Mouse (Mus musculus) embryonic facial prominence, embryonic 13.5 days (tissue): Measurements from ENCODE around the gene Pdzrn3. TPM values are rescaled to one million over a fixed set of nuclear protein-coding genes. Genes with fewer than 3 reads are reported as not detected.

Source experiments
- ATAC-seq: fragments of 200-750 bp; cut with Nextera tagmentation; 2 replicates; pipeline ENCODE4 v1.8.0; 2017; ENCODE audit warnings: low read depth; ENCODE audit not compliant: insufficient number of reproducible peaks, insufficient read depth, low FRiP score, low TSS enrichment
- H3K27ac ChIP-seq: fragments of 300-500 bp; sonication (generic); 2 replicates; pipeline ENCODE4 v1.5.1; 2015; ENCODE audit warnings: moderate library complexity, mild to moderate bottlenecking, inconsistent platforms
- H3K27me3 ChIP-seq: fragments of 300-500 bp; sonication (generic); 2 replicates; pipeline ENCODE4 v1.6.1; 2015; ENCODE audit warnings: mild to moderate bottlenecking, inconsistent platforms
- H3K36me3 ChIP-seq: fragments of 300-500 bp; sonication (generic); 2 replicates; pipeline ENCODE4 v1.6.1; 2015; ENCODE audit warnings: mild to moderate bottlenecking, inconsistent platforms
- H3K4me1 ChIP-seq: fragments of 300-500 bp; sonication (generic); 2 replicates; pipeline ENCODE4 v1.6.1; 2015; ENCODE audit warnings: inconsistent platforms
- H3K4me2 ChIP-seq: fragments of 300-500 bp; sonication (generic); 2 replicates; pipeline ENCODE4 v1.6.1; 2015; ENCODE audit warnings: moderate library complexity, mild to moderate bottlenecking, inconsistent platforms
- H3K4me3 ChIP-seq: fragments of 300-500 bp; sonication (generic); 2 replicates; pipeline ENCODE4 v1.5.1; 2015; ENCODE audit warnings: mild to moderate bottlenecking, inconsistent platforms
- H3K9ac ChIP-seq: fragments of 300-500 bp; sonication (generic); 2 replicates; pipeline ENCODE4 v1.6.1; 2015; ENCODE audit warnings: mild to moderate bottlenecking, inconsistent platforms
- H3K9me3 ChIP-seq: fragments of 300-500 bp; sonication (generic); 2 replicates; pipeline ENCODE4 v1.6.1; 2016; ENCODE audit warnings: inconsistent platforms
- WGBS: fragments of 180-500 bp; shearing (Covaris S2); methylation state at CpG from one replicate; pipeline ENCODE4 v1.1.7; 2015; ENCODE audit warnings: mixed read lengths; 5-methylcytosine and 5-hydroxymethylcytosine counted together
- polyA plus RNA-seq: library from polyadenylated mRNA; unstranded; fragments of >200 nt; fragmentation: Nextera tagmentation; extraction: Ambion mirVana; gene quantifications from 2 replicates; pipeline ENCODE4 v1.2.1, GENCODE M21; 2015

The Pdzrn3 gene
- polyA plus RNA-seq, 1 experiment from 2014 or later, result 15.0 TPM

DNA sequence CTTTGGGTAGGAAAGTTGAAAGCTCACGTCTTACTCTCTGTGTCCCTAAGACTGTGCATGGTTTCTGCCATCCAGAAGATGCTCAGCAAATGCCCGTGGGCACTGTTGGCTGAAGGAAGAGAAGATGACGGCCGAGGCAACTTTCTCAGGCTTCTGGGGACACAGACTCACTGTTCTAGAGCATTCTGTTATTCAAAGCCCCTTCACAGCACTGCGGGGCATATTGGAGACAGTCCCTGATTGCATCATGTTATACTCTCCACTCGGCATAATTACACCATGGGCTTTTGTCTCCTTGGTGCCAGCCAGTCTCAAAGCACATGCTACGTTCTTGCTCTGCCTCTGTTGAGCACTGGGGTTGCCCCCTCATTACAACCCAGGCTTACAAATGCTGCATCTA is 7.8 kb upstream of the Pdzrn3 start:
- Histone ChIP-seq H3K27me3 (no peaks in the 10 kb centered on the region), H3K4me2 (no peak overlapping the region), H3K4me3 (no peak overlapping the region), H3K9ac (no peak overlapping the region), H3K27ac (no peak overlapping the region), H3K36me3 (no peaks in the 10 kb centered on the region), H3K9me3 (no peaks in the 10 kb centered on the region), H3K4me1 (peaks cover 6% of the 10 kb centered on the region)
- no peak for ATAC-seq
- 58% methylated on average over 7 of the region's 7 CpGs for WGBS

DNA sequence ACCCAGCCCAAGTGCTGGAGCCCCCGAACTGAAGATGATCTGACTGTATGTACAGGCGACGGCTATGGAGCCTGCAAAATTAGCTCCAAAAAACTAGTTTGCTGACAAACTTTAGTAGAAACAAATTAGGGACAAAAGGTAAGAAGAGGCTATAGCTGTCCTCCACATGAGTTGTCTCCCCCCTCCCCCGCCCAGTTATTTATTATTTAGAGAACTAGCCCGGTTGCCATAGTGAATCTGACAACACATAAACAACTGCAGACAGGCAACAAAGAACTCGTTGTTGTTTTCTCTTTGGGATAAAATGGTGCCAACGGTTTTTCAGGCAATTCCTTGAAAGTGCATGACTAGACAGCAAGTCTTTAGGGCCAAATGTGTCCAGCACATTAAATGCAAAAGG is 7.3 kb upstream of the Pdzrn3 start:
- 75% methylated on average over 7 of the region's 7 CpGs for WGBS

DNA sequence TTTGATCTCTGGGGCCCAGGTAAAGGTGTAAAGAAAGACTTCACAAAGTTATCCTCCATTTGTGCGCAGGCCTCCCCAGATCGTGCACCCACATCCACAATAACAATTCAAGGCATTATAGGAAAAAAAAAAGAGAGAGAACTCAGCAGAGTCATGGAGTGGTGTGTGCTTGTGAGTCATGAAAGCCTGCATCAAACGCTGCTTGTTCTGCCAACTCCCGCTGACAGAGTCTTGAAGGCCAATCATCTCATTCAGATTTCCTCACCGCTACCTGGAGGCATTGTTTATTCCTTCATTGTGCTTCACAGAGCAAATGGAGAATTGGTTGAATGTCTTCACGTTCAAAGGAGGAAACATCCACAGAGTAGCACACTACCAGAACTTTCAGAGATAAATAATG is 6.8 kb upstream of the Pdzrn3 start:
- no peaks in the 10 kb centered on the region for H3K9me3 ChIP-seq
- no peak overlapping the region for H3K9ac ChIP-seq
- peaks cover 7% of the 10 kb centered on the region for H3K4me1 ChIP-seq
- 80% methylated on average over 6 of the region's 6 CpGs for WGBS
- no peak overlapping the region for H3K4me2 ChIP-seq
- H3K27me3 ChIP-seq, result no peaks in the 10 kb centered on the region
- H3K36me3 ChIP-seq, result no peaks in the 10 kb centered on the region
- H3K4me3 ChIP-seq, result no peak overlapping the region
- H3K27ac ChIP-seq, result no peak overlapping the region
- no peak for ATAC-seq

More for the DNA sequence above, 7.3 kb upstream of the Pdzrn3 start:
- Histone ChIP-seq H3K9ac (no peak overlapping the region), H3K36me3 (no peaks in the 10 kb centered on the region), H3K4me1 (peaks cover 6% of the 10 kb centered on the region), H3K4me2 (no peak overlapping the region), H3K9me3 (no peaks in the 10 kb centered on the region), H3K27me3 (no peaks in the 10 kb centered on the region), H3K4me3 (no peak overlapping the region), H3K27ac (no peak overlapping the region)
- ATAC-seq, result no peak

DNA sequence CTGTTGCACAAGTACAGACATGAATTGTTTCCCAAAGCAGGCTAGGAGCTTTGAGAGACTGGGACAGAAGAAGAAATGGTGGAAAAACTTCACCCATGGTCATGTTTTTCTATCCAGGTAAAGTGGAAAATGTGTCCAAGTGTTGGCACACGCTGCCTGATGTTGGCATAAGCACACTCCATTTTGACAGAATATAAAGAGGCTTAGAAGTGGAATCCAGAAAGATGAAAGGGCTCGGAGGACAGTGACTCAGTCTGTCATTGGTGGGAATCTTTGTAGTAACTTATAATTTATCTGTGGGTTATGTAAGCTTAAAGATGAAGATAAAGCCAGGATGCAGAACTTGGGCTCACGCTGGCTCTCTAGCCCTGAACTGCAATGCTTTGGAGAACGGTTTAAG is 5.2 kb upstream of the Pdzrn3 start:
- no peak overlapping the region for H3K4me2 ChIP-seq
- no peaks in the 10 kb centered on the region for H3K27me3 ChIP-seq
- no peaks in the 10 kb centered on the region for H3K36me3 ChIP-seq
- no peak overlapping the region for H3K9ac ChIP-seq
- no peaks in the 10 kb centered on the region for H3K9me3 ChIP-seq
- H3K4me1 ChIP-seq, result peaks cover 14% of the 10 kb centered on the region
- WGBS, result 80% methylated on average over 4 of the region's 4 CpGs
- no peak overlapping the region for H3K27ac ChIP-seq
- no peak for ATAC-seq
- no peak overlapping the region for H3K4me3 ChIP-seq

DNA sequence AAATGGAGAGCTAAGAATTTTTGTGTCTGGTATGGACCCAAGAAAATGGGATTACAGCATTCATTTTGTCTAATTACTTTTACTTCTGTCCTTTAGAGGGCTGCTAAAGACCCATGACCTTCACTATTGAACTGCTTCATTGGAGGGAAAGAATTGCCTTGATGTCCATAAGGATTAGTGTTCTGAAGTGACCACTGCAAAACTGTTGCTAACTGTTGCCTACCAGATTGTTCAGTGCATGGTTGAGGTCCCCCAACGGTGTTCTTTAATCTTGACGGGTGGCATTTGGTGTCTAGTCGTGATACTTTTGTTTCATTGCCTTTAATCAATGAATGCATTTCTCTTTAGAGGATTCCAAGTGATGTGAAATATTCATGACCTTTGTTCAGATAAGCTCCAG is 1.8 kb upstream of the Pdzrn3 start:
- Histone ChIP-seq H3K27me3 (no peaks in the 10 kb centered on the region), H3K9ac (no peak overlapping the region), H3K36me3 (no peaks in the 10 kb centered on the region), H3K4me2 (no peak overlapping the region), H3K4me1 (peaks cover 22% of the 10 kb centered on the region), H3K4me3 (no peak overlapping the region), H3K27ac (no peak overlapping the region), H3K9me3 (no peaks in the 10 kb centered on the region)
- WGBS, result 60% methylated on average over 3 of the region's 3 CpGs
- ATAC-seq, result no peak

DNA sequence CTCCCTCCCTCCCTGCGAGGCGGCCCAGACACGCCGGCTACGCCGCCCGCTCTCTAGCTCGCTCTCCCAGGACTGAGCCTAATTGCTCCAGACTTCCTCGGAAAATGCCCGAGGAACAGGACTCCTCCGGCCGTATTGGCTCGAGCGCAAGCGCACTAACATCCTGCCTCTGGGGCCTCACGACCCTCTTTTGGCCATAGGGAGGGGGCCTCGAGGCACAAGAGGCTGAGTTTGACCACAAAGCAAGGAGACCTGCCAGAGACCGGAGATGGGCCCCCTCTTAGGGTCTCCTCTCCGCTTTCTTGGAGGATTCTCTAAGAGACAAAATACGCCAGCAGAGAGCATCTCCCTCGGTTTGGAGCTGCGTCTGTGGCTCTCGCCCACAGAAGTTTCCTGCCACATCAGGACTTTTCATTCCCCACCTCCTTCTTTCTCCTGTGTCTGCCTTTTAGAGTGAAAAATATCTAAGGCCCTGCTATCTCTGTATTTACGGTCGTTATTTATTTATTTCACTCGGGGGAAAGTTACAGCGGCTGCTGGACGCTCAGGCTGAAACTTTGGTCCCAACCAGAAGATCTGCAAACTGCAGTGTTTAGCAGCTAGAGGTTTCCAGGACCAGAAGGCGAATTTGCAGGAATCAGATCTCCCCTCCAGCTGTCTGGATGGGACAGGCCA is 375 bp upstream of the Pdzrn3 start:
- peak overlapping the region; percentile 91 for H3K9ac ChIP-seq
- ATAC-seq, result peak; percentile 92
- under 1% methylated on average over 29 of the region's 29 CpGs for WGBS
- peak overlapping the region; percentile 78 for H3K4me3 ChIP-seq
- H3K4me1 ChIP-seq, result peaks cover 37% of the 10 kb centered on the region
- H3K36me3 ChIP-seq, result peaks cover 4% of the 10 kb centered on the region
- H3K9me3 ChIP-seq, result no peaks in the 10 kb centered on the region
- H3K27ac ChIP-seq, result peak overlapping the region; percentile 97
- no peaks in the 10 kb centered on the region for H3K27me3 ChIP-seq
- H3K4me2 ChIP-seq, result peak overlapping the region; percentile 87

DNA sequence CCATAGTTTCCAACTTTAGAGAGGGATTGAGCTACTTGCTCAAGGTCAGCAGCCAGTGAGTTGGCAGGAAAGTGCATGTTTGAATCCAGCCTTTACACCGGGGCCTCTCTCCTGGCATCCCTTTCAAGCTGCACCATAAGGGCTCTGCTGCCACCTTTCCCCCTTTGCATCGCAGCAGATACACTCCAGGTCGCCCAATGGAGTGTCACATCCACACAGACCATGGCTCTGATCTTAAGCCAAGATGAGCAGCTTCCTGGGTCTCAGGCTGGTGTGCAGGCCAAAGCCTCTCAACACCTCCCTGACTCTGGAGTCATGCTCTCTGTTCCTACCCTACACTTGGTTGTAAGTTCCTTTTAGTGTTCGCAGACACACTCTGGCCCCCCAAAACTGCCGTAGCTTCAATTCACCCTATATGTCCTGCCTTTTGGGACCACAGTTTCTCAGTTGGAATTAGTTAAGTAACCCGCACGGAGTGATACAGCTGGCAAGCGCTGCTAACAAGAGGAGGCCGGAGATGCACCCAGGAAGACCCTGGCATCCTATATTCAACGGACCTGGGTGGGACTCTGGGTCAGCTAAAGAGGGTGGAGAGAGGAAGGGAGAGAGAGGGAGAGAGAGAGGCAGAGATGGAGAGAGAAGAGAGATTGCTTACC is 1.1 kb downstream of the Pdzrn3 start:
- Histone ChIP-seq H3K9me3 (no peaks in the 10 kb centered on the region), H3K36me3 (peaks cover 10% of the 10 kb centered on the region), H3K27ac (peak overlapping the region; percentile 97), H3K4me3 (peak overlapping the region; percentile 78), H3K4me1 (peaks cover 47% of the 10 kb centered on the region), H3K4me2 (peak overlapping the region; percentile 87), H3K27me3 (no peaks in the 10 kb centered on the region), H3K9ac (peak overlapping the region; percentile 91)
- 4% methylated on average over 10 of the region's 10 CpGs for WGBS
- no peak for ATAC-seq

DNA sequence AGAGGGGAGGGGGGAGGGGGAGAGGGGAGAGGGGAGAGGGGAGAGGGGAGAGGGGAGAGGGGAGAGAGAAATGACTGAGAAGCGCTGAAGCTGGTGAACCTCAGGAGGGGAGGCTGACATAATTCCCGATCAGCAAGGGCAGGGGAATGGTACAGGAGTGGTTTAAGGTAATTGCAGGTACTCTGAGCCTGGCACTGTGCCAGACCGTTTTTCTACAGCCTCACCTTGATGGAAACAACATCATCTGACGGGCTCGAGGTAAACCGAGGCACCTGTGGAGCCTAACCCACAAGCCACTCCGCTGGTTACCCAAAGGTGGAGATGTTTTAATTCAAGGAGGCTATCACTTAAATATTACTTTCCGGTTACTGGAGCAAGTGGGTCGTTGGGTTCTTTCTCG is 1.6 kb downstream of the Pdzrn3 start:
- H3K4me1 ChIP-seq, result peaks cover 51% of the 10 kb centered on the region

DNA sequence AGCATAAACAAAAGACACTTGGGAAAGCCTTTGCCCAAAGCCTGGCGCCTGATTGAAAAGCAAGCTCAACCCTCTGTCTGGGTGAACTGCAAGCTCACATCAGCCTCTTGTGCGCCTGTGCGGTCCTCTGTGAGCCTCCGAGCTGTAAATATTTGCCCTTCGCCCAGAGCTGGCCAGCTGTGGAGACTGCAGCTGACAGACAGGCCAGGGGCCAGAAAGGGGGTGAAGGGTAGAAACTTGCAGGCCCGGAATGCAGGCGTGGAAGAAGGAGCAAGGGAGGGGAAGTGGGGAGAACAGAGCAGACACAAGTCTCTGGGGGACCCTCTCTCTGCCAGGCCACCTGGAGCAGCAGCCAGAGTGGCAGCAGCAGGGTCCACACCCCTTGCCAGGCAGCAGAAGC is 3.0 kb downstream of the Pdzrn3 start:
- Histone ChIP-seq H3K9ac (peak overlapping the region; percentile 69), H3K4me1 (peaks cover 58% of the 10 kb centered on the region), H3K27me3 (no peaks in the 10 kb centered on the region), H3K27ac (peak overlapping the region; percentile 83), H3K4me3 (peak overlapping the region; percentile 78), H3K9me3 (no peaks in the 10 kb centered on the region), H3K36me3 (peaks cover 10% of the 10 kb centered on the region), H3K4me2 (peak overlapping the region; percentile 87)
- 1% methylated on average over 7 of the region's 7 CpGs for WGBS
- ATAC-seq, result no peak

More for the DNA sequence above, 1.6 kb downstream of the Pdzrn3 start:
- ATAC-seq, result no peak
- WGBS, result 19% methylated on average over 10 of the region's 10 CpGs
- Histone ChIP-seq H3K27ac (peak overlapping the region; percentile 97), H3K9me3 (no peaks in the 10 kb centered on the region), H3K36me3 (peaks cover 10% of the 10 kb centered on the region), H3K4me3 (peak overlapping the region; percentile 78), H3K9ac (peak overlapping the region; percentile 91), H3K27me3 (no peaks in the 10 kb centered on the region), H3K4me2 (peak overlapping the region; percentile 87)

DNA sequence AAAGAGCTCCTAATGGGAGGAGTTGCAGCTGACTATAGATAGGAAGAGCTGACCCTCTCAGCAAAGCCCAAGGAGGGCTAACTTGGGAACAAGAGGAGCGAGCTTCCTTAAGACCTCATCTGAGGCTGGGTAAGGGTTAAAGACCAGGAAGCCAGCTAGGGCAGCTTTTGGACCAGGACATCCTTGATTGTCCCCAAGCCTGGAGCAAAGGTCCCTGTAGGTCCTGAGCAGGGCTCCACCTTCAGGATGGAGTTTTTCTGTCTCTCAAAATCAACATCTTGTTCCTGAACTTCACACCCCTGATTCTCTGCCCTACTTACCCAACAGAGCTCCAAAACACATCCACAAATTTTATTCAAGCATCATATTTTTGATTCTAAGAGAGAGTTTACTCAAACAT is 3.5 kb downstream of the Pdzrn3 start:
- H3K4me1 ChIP-seq, result peaks cover 57% of the 10 kb centered on the region
- WGBS, result 47% methylated on average over 1 of the region's 1 CpGs
- no peak for ATAC-seq

DNA sequence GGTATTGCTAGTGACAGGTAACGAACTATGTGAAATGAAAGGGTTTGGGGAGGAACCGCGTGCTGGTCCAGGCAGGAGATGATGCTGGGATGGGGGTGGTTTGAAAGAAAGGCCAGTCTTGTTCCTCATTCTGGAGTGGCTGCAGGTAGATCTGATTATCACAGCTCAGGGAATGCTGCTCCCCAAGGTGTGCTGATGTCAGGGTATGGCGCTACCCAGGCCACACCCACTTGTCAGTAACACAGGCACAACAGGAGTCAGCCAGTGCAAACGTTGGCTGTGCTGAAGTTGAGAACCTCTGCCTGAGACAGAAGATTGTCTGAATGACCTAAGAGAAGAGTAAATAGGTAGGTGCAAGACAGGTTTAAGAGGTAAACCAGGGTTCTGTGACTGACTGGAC is 4.7 kb downstream of the Pdzrn3 start:
- Histone ChIP-seq H3K9ac (no peak overlapping the region), H3K9me3 (no peaks in the 10 kb centered on the region), H3K4me1 (peaks cover 65% of the 10 kb centered on the region), H3K4me2 (peak overlapping the region; percentile 87; the same call in 1 of the 2 replicates), H3K36me3 (peaks cover 10% of the 10 kb centered on the region), H3K4me3 (no peak overlapping the region), H3K27ac (no peak overlapping the region), H3K27me3 (no peaks in the 10 kb centered on the region)
- no peak for ATAC-seq
- WGBS, result 79% methylated on average over 5 of the region's 5 CpGs

More for the DNA sequence above, 3.5 kb downstream of the Pdzrn3 start:
- Histone ChIP-seq H3K4me2 (peak overlapping the region; percentile 87), H3K27me3 (no peaks in the 10 kb centered on the region), H3K9ac (no peak overlapping the region), H3K27ac (no peak overlapping the region), H3K9me3 (no peaks in the 10 kb centered on the region), H3K4me3 (peak overlapping the region; percentile 78), H3K36me3 (peaks cover 10% of the 10 kb centered on the region)
